Mouse (Mus musculus): ENCODE data around the gene Gtf2b. TPM values are rescaled to one million over a fixed set of nuclear protein-coding genes. Genes with fewer than 3 reads are reported as not detected.

Gtf2b gene
- polyA plus RNA-seq, 1 experiment: 58.5 TPM

GRCm38 (mm10) chr3:142811582-142811981 lies 46.7 kb downstream of the Gtf2b start:
- Histone ChIP-seq H3K4me3 (ENCODE audit: control insufficient read depth, low read depth, low read length) (no peak overlapping the region), H3K36me3 (ENCODE audit: control insufficient read depth, insufficient read depth, low read length) (no peaks in the 10 kb centered on the region; the same call in 1 of the 2 replicates), H3K4me1 (ENCODE audit: control insufficient read depth, insufficient read depth, low read length) (no peaks in the 10 kb centered on the region), H3K27me3 (ENCODE audit: control insufficient read depth, insufficient read depth, low read length) (no peaks in the 10 kb centered on the region), H3K27ac (ENCODE audit: control insufficient read depth, insufficient read depth, low read depth, low read length) (no peak overlapping the region)
- no peak for TF ChIP-seq POLR2A (IDR thresholded peaks at IDR 0.05; ENCODE audit: control insufficient read depth, low read depth, low read length)
- no peak for TF ChIP-seq CTCF (IDR thresholded peaks at IDR 0.05; ENCODE audit: control insufficient read depth, insufficient read depth, insufficient replicate concordance, low read depth, low read length)

DNA sequence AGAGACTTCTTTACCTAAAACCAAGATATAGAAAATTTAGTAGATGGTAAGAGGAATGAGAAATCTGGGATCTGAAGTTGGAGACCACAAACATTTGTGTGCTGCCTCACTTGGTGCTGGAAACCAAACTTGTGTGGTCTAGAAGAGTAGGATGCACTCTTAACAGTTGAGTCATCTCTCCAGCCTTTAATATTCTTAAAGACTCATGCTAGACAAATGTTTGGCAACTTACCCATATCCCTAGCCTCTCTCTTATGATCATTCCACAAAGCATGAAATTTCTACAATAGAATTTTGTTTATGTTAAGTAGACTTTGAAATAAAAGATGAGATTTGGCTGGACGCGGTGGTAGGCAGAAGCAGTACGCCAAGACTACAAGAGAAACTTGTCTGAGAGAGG lies 52.7 kb downstream of the Gtf2b start:
- no peaks in the 10 kb centered on the region for H3K4me1 ChIP-seq (ENCODE audit: control insufficient read depth, insufficient read depth, low read length)
- H3K36me3 ChIP-seq (ENCODE audit: control insufficient read depth, insufficient read depth, low read length): peaks cover 2% of the 10 kb centered on the region; the same call in 1 of the 2 replicates
- no peak overlapping the region for H3K27ac ChIP-seq (ENCODE audit: control insufficient read depth, insufficient read depth, low read depth, low read length)
- H3K4me3 ChIP-seq (ENCODE audit: control insufficient read depth, low read depth, low read length): no peak overlapping the region
- TF ChIP-seq CTCF (IDR thresholded peaks at IDR 0.05; ENCODE audit: control insufficient read depth, insufficient read depth, insufficient replicate concordance, low read depth, low read length) (no peak), POLR2A (IDR thresholded peaks at IDR 0.05; ENCODE audit: control insufficient read depth, low read depth, low read length) (no peak)
- H3K27me3 ChIP-seq (ENCODE audit: control insufficient read depth, insufficient read depth, low read length): no peaks in the 10 kb centered on the region

DNA sequence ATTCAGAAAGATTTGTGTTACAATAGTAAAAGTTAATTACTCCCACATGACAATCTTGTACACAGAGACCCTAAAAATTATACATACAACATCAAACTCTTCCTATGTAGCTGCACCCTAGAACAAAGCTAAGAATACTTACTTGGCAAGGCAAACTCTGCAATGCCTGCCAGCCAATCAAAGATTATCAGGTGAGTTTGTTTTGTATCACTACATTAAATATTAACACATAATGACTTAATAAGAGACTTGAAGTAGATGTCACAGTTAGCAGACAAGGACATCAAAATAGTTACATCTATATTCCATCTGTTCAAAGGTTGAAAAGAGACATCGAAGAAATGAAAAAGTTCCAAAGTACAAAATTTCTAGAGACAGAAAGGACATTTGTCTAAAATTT lies 58.8 kb downstream of the Gtf2b start:
- no peak overlapping the region for H3K27ac ChIP-seq (ENCODE audit: control insufficient read depth, insufficient read depth, low read depth, low read length)
- no peaks in the 10 kb centered on the region for H3K4me1 ChIP-seq (ENCODE audit: control insufficient read depth, insufficient read depth, low read length)
- no peak overlapping the region for H3K4me3 ChIP-seq (ENCODE audit: control insufficient read depth, low read depth, low read length)
- H3K27me3 ChIP-seq (ENCODE audit: control insufficient read depth, insufficient read depth, low read length): no peaks in the 10 kb centered on the region
- TF ChIP-seq CTCF (IDR thresholded peaks at IDR 0.05; ENCODE audit: control insufficient read depth, insufficient read depth, insufficient replicate concordance, low read depth, low read length): no peak
- no peak for TF ChIP-seq POLR2A (IDR thresholded peaks at IDR 0.05; ENCODE audit: control insufficient read depth, low read depth, low read length)
- peaks cover 2% of the 10 kb centered on the region; the same call in 1 of the 2 replicates for H3K36me3 ChIP-seq (ENCODE audit: control insufficient read depth, insufficient read depth, low read length)

DNA sequence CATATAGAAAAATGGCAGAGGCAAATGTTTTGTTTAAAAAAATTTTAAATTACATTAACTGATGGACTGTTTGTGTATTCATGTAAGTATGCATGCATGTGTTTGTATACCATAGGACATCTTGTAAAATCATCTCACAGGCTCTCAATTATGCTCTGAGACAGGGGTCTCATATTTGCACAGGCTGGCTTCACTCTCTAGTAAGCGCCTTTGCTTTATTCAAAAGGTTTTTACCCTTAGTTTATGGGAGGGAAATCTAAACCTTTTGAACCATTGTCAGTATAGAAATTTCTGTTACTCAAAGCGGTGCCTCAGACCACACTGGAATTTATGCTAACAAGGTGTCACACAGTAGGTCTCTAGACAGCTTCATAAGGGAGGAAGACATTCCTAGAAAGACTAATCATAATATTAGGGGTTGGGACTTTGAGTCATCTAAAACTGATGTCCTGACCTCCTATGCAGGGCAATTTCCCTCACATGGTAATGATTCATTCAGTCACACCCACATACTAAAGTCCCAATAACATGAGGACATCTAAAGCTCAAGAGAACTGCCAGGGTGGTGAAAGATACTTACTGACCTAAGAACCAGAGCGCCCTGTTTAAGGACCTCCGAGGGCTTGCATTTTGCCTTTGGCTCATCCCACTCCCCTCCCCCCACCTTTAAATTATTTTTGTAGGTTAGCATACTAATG lies 61.8 kb downstream of the Gtf2b start:
- Histone ChIP-seq H3K4me1 (ENCODE audit: control insufficient read depth, insufficient read depth, low read length) (no peaks in the 10 kb centered on the region), H3K27ac (ENCODE audit: control insufficient read depth, insufficient read depth, low read depth, low read length) (no peak overlapping the region), H3K36me3 (ENCODE audit: control insufficient read depth, insufficient read depth, low read length) (no peaks in the 10 kb centered on the region), H3K4me3 (ENCODE audit: control insufficient read depth, low read depth, low read length) (no peak overlapping the region), H3K27me3 (ENCODE audit: control insufficient read depth, insufficient read depth, low read length) (no peaks in the 10 kb centered on the region)
- TF ChIP-seq CTCF (IDR thresholded peaks at IDR 0.05; ENCODE audit: control insufficient read depth, insufficient read depth, insufficient replicate concordance, low read depth, low read length) (no peak), POLR2A (IDR thresholded peaks at IDR 0.05; ENCODE audit: control insufficient read depth, low read depth, low read length) (no peak)

DNA sequence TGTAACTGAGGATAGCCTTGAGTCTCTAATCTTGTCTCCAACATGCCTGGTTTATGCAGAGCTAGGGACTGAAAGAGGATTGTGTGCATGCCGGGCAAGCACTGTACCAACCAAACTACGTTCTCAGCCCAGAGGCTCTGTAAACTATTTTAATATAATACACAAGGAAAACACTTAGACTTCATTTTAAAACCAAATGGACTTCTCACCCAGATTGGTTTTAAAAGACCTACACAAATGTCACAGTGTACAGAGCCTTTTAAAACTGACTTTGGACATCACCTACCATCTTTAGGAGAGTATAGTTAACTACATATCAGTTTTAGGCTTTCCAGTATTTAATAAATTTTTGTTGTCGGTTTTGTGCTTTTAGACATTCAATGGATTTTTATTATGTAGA lies 68.1 kb downstream of the Gtf2b start:
- H3K4me1 ChIP-seq (ENCODE audit: control insufficient read depth, insufficient read depth, low read length): no peaks in the 10 kb centered on the region
- H3K27ac ChIP-seq (ENCODE audit: control insufficient read depth, insufficient read depth, low read depth, low read length): no peak overlapping the region
- H3K36me3 ChIP-seq (ENCODE audit: control insufficient read depth, insufficient read depth, low read length): no peaks in the 10 kb centered on the region
- H3K4me3 ChIP-seq (ENCODE audit: control insufficient read depth, low read depth, low read length): no peak overlapping the region
- TF ChIP-seq POLR2A (IDR thresholded peaks at IDR 0.05; ENCODE audit: control insufficient read depth, low read depth, low read length) (no peak), CTCF (IDR thresholded peaks at IDR 0.05; ENCODE audit: control insufficient read depth, insufficient read depth, insufficient replicate concordance, low read depth, low read length) (no peak)
- H3K27me3 ChIP-seq (ENCODE audit: control insufficient read depth, insufficient read depth, low read length): no peaks in the 10 kb centered on the region

Other genes with a start within 250 kb of the Gtf2b start
- 0.22 and 0.25 TPM in 2 replicates for gene Gbp7, start 234.7 kb upstream of the Gtf2b start, polyA plus RNA-seq (2012; rRNA removed)
- gene Gbp3, start 205.0 kb upstream of the Gtf2b start, polyA plus RNA-seq (2012; rRNA removed): 0.74 and 1.5 TPM in 2 replicates
- gene Gbp2b, start 170.2 kb upstream of the Gtf2b start, polyA plus RNA-seq (2012; rRNA removed): 0.06 TPM in 1 of 2 replicates, not detected in the other
- gene Gbp2, start 144.4 kb upstream of the Gtf2b start, polyA plus RNA-seq (2012; rRNA removed): 0.52 and 0.63 TPM in 2 replicates
- 3.1 and 3.8 TPM in 2 replicates for gene Kyat3, start 64.0 kb upstream of the Gtf2b start, polyA plus RNA-seq (2012; rRNA removed)
- gene Pkn2, start 117.0 kb downstream of the Gtf2b start, polyA plus RNA-seq (2012; rRNA removed): 14.9 and 15.3 TPM in 2 replicates